Mouse (Mus musculus) brain, embryonic 14.5 days (tissue): ENCODE measurements around the gene Carmil1.

Experiments
- CTCF ChIP-seq: fragments of 200-500 bp; IDR thresholded peaks from 2 replicates; pipeline ENCODE4 v1.5.1; 2012; ENCODE audit warnings: inconsistent platforms, mild to moderate bottlenecking, moderate library complexity, borderline replicate concordance; ENCODE audit not compliant: insufficient read depth, insufficient read length; ENCODE audit errors: extremely low read depth
- POLR2A ChIP-seq: fragments of 200-500 bp; IDR thresholded peaks from 2 replicates; pipeline ENCODE4 v1.6.1; 2012; ENCODE audit warnings: mild to moderate bottlenecking, inconsistent platforms, borderline replicate concordance; ENCODE audit not compliant: poor library complexity, insufficient read depth, insufficient read length, severe bottlenecking; ENCODE audit errors: extremely low read depth

GRCm38 (mm10) chr13:24094825-24095547 lies 185.6 kb downstream of the Carmil1 start:
- TF ChIP-seq POLR2A = no peak
- no peak for TF ChIP-seq CTCF
